Mouse (Mus musculus) spleen, adult 2 months (tissue): ENCODE measurements around the gene Tle3.

ENCODE experiments used
- CTCF ChIP-seq: fragments of 200-500 bp; IDR thresholded peaks from 2 replicates; pipeline ENCODE4 v1.5.1; 2011; ENCODE audit warnings: mild to moderate bottlenecking, inconsistent platforms; ENCODE audit not compliant: insufficient read depth, insufficient read length, insufficient replicate concordance; ENCODE audit errors: extremely low read depth
- POLR2A ChIP-seq: fragments of 200-500 bp; IDR thresholded peaks from 2 replicates; pipeline ENCODE4 v1.6.1; 2011; ENCODE audit warnings: low read depth, low read length, inconsistent platforms

GRCm38 (mm10) chr9:61325931-61326351, 46.2 kb upstream of the Tle3 start:
- TF ChIP-seq POLR2A, result no peak
- TF ChIP-seq CTCF, result no peak
